Mouse (Mus musculus) forebrain, embryonic 12.5 days (tissue): ENCODE data around the gene Fpr-rs6. TPM values are rescaled to one million over a fixed set of nuclear protein-coding genes. Genes with fewer than 3 reads are reported as not detected.

Experiments
- ATAC-seq: fragments of 200-750 bp; cut with Nextera tagmentation; 2 replicates; pipeline ENCODE4 v1.8.0; 2017; ENCODE audit warnings: moderate TSS enrichment; ENCODE audit not compliant: low FRiP score
- H3K27ac ChIP-seq: fragments of 300-500 bp; sonication (generic); 2 replicates; pipeline ENCODE4 v1.5.1; 2016; ENCODE audit warnings: mild to moderate bottlenecking
- H3K27me3 ChIP-seq: fragments of 300-500 bp; sonication (generic); 2 replicates; pipeline ENCODE4 v1.6.1; 2016; ENCODE audit warnings: mild to moderate bottlenecking
- H3K36me3 ChIP-seq: fragments of 300-500 bp; sonication (generic); replicated peaks from 2 replicates; pipeline ENCODE4 v1.6.1; 2016; ENCODE audit warnings: mild to moderate bottlenecking
- H3K4me1 ChIP-seq: fragments of 300-500 bp; sonication (generic); 2 replicates; pipeline ENCODE4 v1.6.1; 2016
- H3K4me2 ChIP-seq: fragments of 300-500 bp; sonication (generic); 2 replicates; pipeline ENCODE4 v1.6.1; 2016; ENCODE audit warnings: mild to moderate bottlenecking, moderate library complexity
- H3K4me3 ChIP-seq: fragments of 300-500 bp; sonication (generic); replicated peaks from 2 replicates; pipeline ENCODE4 v1.5.1; 2016; ENCODE audit warnings: mild to moderate bottlenecking
- H3K9ac ChIP-seq: fragments of 300-500 bp; sonication (generic); 2 replicates; pipeline ENCODE4 v1.6.1; 2016; ENCODE audit warnings: mild to moderate bottlenecking
- H3K9me3 ChIP-seq: fragments of 300-500 bp; sonication (generic); 2 replicates; pipeline ENCODE4 v1.6.1; 2016
- polyA plus RNA-seq: library from polyadenylated mRNA; unstranded; fragments of >200 nt; fragmentation: Nextera tagmentation; extraction: Ambion mirVana; gene quantifications from 2 replicates; pipeline ENCODE4 v1.2.1, GENCODE M21; 2016

Fpr-rs6 gene
- not detected in 2 replicates for polyA plus RNA-seq

GRCm38 (mm10) chr17:20182997-20183396 is at the start of gene Fpr-rs6:
Fpr-rs6 (minus strand) TSS chr17:20183097.
- Histone ChIP-seq H3K4me3 (no peak within 1 kb of the TSS), H3K27me3 (no peaks in the 10 kb centered on the region), H3K9ac (no peak within 1 kb of the TSS), H3K36me3 (no peaks in the 10 kb centered on the region), H3K4me2 (no peak within 1 kb of the TSS), H3K9me3 (peaks cover 17% of the 10 kb centered on the region), H3K27ac (no peak within 1 kb of the TSS), H3K4me1 (no peaks in the 10 kb centered on the region)
- ATAC-seq: no peak

Other genes starting within 250 kb of the Fpr-rs6 start
- gene Vmn2r104, start 134.8 kb downstream of the Fpr-rs6 start, polyA plus RNA-seq: not detected in 2 replicates
- gene Fpr-rs7, start 68.9 kb downstream of the Fpr-rs6 start, polyA plus RNA-seq: not detected in 2 replicates
- not detected in 2 replicates for gene Vmn2r105, start 52.0 kb upstream of the Fpr-rs6 start, polyA plus RNA-seq
- gene Vmn2r106, start 102.5 kb upstream of the Fpr-rs6 start, polyA plus RNA-seq: not detected in 2 replicates
- gene Vmn2r107, start 162.1 kb upstream of the Fpr-rs6 start, polyA plus RNA-seq: not detected in 2 replicates
- gene Vmn1r224, start 231.0 kb upstream of the Fpr-rs6 start, polyA plus RNA-seq: not detected in 2 replicates